Mouse (Mus musculus) liver, embryonic 14.5 days (tissue): ENCODE measurements around the gene Arfgef3. TPM values are rescaled to one million over a fixed set of nuclear protein-coding genes. Genes with fewer than 3 reads are reported as not detected.

Experiments used
- ATAC-seq: fragments of 200-750 bp; cut with Nextera tagmentation; 2 replicates; pipeline ENCODE4 v1.8.0; 2017; ENCODE audit warnings: moderate number of reproducible peaks, mild to moderate bottlenecking, moderate library complexity; ENCODE audit not compliant: insufficient read depth
- DNase-seq, 3 experiments: peaks; one replicate each; pipeline ENCODE4 v3.0.0-alpha.2; 2012 to 2013; ENCODE audit warnings: low read depth in 3 of 3, low spot score in 3 of 3
- H3K27ac ChIP-seq: fragments of 300-500 bp; sonication (generic); 2 replicates; pipeline ENCODE4 v1.5.1; 2014; ENCODE audit warnings: moderate library complexity, mild to moderate bottlenecking, control low read depth, inconsistent platforms
- H3K27me3 ChIP-seq: fragments of 300-500 bp; sonication (generic); 2 replicates; pipeline ENCODE4 v1.6.1; 2014; ENCODE audit warnings: mild to moderate bottlenecking, low read length, moderate library complexity; ENCODE audit not compliant: control insufficient read depth, insufficient read depth
- H3K36me3 ChIP-seq: fragments of 300-500 bp; sonication (generic); replicated peaks from 2 replicates; pipeline ENCODE4 v1.6.1; 2014; ENCODE audit warnings: low read depth; ENCODE audit not compliant: control insufficient read depth, insufficient read depth
- H3K4me1 ChIP-seq, 2 experiments: fragments of 200-500 bp in 1 of 2; fragments of 300-500 bp in 1 of 2; sonication (generic) in 1 of 2; replicated peaks; 2 replicates each; pipeline ENCODE4 v1.6.1; 2012 to 2014; ENCODE audit warnings: antibody characterized with exemption in 1 of 2, inconsistent platforms in 1 of 2, low read length in 1 of 2; ENCODE audit not compliant: control insufficient read depth in 2 of 2, insufficient read depth in 2 of 2
- H3K4me2 ChIP-seq: fragments of 300-500 bp; sonication (generic); 2 replicates; pipeline ENCODE4 v1.6.1; 2014; ENCODE audit warnings: low read depth, mild to moderate bottlenecking, control low read depth, moderate library complexity
- H3K4me3 ChIP-seq, 2 experiments: fragments of 200-500 bp in 1 of 2; fragments of 300-500 bp in 1 of 2; sonication (generic) in 1 of 2; 2 replicates each; pipeline ENCODE4 v1.5.1; 2012 to 2014; ENCODE audit warnings: low read depth in 2 of 2, low read length in 2 of 2, mild to moderate bottlenecking in 2 of 2, control low read depth in 1 of 2, inconsistent platforms in 1 of 2, moderate library complexity in 1 of 2; ENCODE audit not compliant: insufficient read depth in 1 of 2
- H3K9ac ChIP-seq: fragments of 300-500 bp; sonication (generic); replicated peaks from 2 replicates; pipeline ENCODE4 v1.6.1; 2014; ENCODE audit warnings: mild to moderate bottlenecking, control low read depth, moderate library complexity
- H3K9me3 ChIP-seq: fragments of 300-500 bp; sonication (generic); 2 replicates; pipeline ENCODE4 v1.6.1; 2016; ENCODE audit warnings: low read length, mixed read lengths; ENCODE audit not compliant: control insufficient read depth
- CTCF ChIP-seq: IDR thresholded peaks from 2 replicates; pipeline ENCODE4 v1.5.1; 2016; ENCODE audit warnings: antibody characterized with exemption, low read depth, control low read depth
- EP300 ChIP-seq: IDR thresholded peaks from 2 replicates; pipeline ENCODE4 v1.6.1; 2016; ENCODE audit warnings: antibody characterized with exemption, low read depth
- WGBS: fragments of 180-500 bp; shearing (Covaris S2); extraction: QIAGEN DNeasy Blood & Tissue Kit; methylation state at CpG from one replicate; pipeline ENCODE4 v1.1.7; 2014; ENCODE audit not compliant: insufficient replicate concordance; 5-methylcytosine and 5-hydroxymethylcytosine counted together
- polyA plus RNA-seq, 2 experiments: library from polyadenylated mRNA; depleted of rRNA in 1 of 2; stranded (reverse) in 1 of 2; unstranded in 1 of 2; fragments of >200 nt; fragmentation: Nextera tagmentation in 1 of 2; extraction: Ambion mirVana in 1 of 2; gene quantifications; 2 replicates each; pipeline versions ENCODE4 v1.2.1 to v1.2.3; 2012 to 2014

Arfgef3 gene
- polyA plus RNA-seq, 2 experiments: under 0.01 to 0.01 TPM

DNA sequence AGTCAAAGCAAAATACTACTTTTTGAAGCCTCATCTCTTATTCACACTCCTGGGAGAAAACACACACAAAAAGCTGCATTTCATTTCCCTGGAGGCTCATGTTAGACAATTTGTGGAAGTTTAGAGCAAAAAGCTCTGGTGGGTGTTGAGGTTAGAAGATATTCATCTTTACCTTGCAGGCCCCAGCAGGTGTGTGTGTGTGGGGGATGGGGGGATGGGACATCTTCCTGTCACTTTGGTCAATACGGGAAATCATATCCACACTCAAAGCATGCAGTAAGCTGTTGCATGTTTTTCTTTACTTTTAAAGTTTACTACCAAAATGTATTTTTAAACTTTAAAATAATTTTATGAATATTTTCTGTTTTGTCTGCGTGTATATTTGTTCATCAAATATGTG lies 79.7 kb downstream of the Arfgef3 start:
- no peaks in the 10 kb centered on the region for H3K4me1 ChIP-seq
- no peaks in the 10 kb centered on the region for H3K27me3 ChIP-seq
- no peak overlapping the region for H3K9ac ChIP-seq
- no peak overlapping the region for H3K4me3 ChIP-seq
- no peak for DNase-seq
- H3K27ac ChIP-seq: no peak overlapping the region
- no peaks in the 10 kb centered on the region for H3K9me3 ChIP-seq
- TF ChIP-seq CTCF: no peak
- no peak for TF ChIP-seq EP300
- ATAC-seq: no peak
- WGBS: 54% methylated on average over 2 of the region's 2 CpGs
- no peak overlapping the region for H3K4me2 ChIP-seq
- no peaks in the 10 kb centered on the region for H3K36me3 ChIP-seq

GRCm38 (mm10) chr10:18661606-18662220 lies 82.0 kb downstream of the Arfgef3 start:
- 61% methylated on average over 1 of the region's 1 CpGs for WGBS
- Histone ChIP-seq H3K36me3 (no peaks in the 10 kb centered on the region), H3K27me3 (no peaks in the 10 kb centered on the region), H3K27ac (no peak overlapping the region), H3K9me3 (no peaks in the 10 kb centered on the region), H3K4me1 (no peaks in the 10 kb centered on the region), H3K4me3 (no peak overlapping the region), H3K4me2 (no peak overlapping the region), H3K9ac (no peak overlapping the region)
- ATAC-seq (no peak), DNase-seq (no peak)
- TF ChIP-seq EP300: no peak
- TF ChIP-seq CTCF: no peak

GRCm38 (mm10) chr10:18660998-18661397 lies 82.8 kb downstream of the Arfgef3 start:
- H3K9ac ChIP-seq: no peak overlapping the region
- no peak overlapping the region for H3K4me2 ChIP-seq
- H3K4me3 ChIP-seq: no peak overlapping the region
- no peaks in the 10 kb centered on the region for H3K27me3 ChIP-seq
- WGBS: 65% methylated on average over 2 of the region's 2 CpGs
- H3K4me1 ChIP-seq: no peaks in the 10 kb centered on the region
- no peak overlapping the region for H3K27ac ChIP-seq
- DNase-seq: no peak
- no peaks in the 10 kb centered on the region for H3K9me3 ChIP-seq
- TF ChIP-seq EP300: no peak
- no peak for TF ChIP-seq CTCF
- H3K36me3 ChIP-seq: no peaks in the 10 kb centered on the region
- no peak for ATAC-seq

DNA sequence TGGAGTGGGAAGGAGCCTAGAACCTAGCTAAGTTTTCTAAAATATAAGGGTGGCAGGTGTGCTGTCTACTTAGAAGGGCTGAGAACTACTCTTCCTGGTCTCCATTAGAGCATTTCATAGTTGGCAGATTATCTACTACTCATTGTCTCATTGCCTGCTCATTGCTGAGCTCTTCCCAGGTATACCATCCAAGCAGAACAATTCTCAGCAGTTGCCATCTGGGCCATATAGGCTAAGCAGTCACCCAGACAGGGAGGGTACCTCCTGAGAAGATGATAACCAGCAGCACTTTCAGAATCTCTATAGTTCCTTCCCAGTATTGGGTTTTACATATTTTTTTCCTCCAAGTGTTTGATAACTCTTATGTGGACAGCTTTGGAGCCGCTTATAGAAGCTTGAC lies 86.2 kb downstream of the Arfgef3 start:
- Histone ChIP-seq H3K9ac (no peak overlapping the region), H3K4me2 (no peak overlapping the region), H3K27me3 (no peaks in the 10 kb centered on the region), H3K4me3 (no peak overlapping the region), H3K36me3 (no peaks in the 10 kb centered on the region), H3K4me1 (no peaks in the 10 kb centered on the region), H3K9me3 (no peaks in the 10 kb centered on the region), H3K27ac (no peak overlapping the region)
- no peak for ATAC-seq
- 59% methylated on average over 1 of the region's 1 CpGs for WGBS
- TF ChIP-seq EP300 (no peak), CTCF (no peak)
- DNase-seq: no peak

GRCm38 (mm10) chr10:18647069-18647468 lies 96.7 kb downstream of the Arfgef3 start:
- Histone ChIP-seq H3K36me3 (no peaks in the 10 kb centered on the region), H3K9ac (no peak overlapping the region), H3K4me3 (no peak overlapping the region), H3K27ac (no peak overlapping the region), H3K4me1 (no peaks in the 10 kb centered on the region; a peak in 1 of 4 replicates), H3K4me2 (no peak overlapping the region), H3K27me3 (no peaks in the 10 kb centered on the region), H3K9me3 (no peaks in the 10 kb centered on the region)
- DNase-seq: no peak
- 64% methylated on average over 1 of the region's 1 CpGs for WGBS
- ATAC-seq: no peak
- TF ChIP-seq CTCF: no peak
- TF ChIP-seq EP300: no peak
